Mouse (Mus musculus) common myeloid progenitor, adult 5-6 weeks (primary cell): Measurements from ENCODE around the gene Klhl31. TPM values are rescaled to one million over a fixed set of nuclear protein-coding genes. Genes with fewer than 3 reads are reported as not detected.

Experiments used
- ATAC-seq: replicated peaks from 2 replicates; pipeline ENCODE4 v1.8.0; 2016; ENCODE audit warnings: low read depth, mild to moderate bottlenecking, moderate TSS enrichment, inconsistent platforms; ENCODE audit not compliant: poor library complexity, severe bottlenecking
- total RNA-seq: library from RNA; stranded (forward); fragments of 200-1000, 187-1606 nt; gene quantifications from 2 replicates; pipeline ENCODE4 v1.2.3, GENCODE M21; 2017

Gene Klhl31
- total RNA-seq, 1 experiment from 2014 or later: not detected

DNA sequence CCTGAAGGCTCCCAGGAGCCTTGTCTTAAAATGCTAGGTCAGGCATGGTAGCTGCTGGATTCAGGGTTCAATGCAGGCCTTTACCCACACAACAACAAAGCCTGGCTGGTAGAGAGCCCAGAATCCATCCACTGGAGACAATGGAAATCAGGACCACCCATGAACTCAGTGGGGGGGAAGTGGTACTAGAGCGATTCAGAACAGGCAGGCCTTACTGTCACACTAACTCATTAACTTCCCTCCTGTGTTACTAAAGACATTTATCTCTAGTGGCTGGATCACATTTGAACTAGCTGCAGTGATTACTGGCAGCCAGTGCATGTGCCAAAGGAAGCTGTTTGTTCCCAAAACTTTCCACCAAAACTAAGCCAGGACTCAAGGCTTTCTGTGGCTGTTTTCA is 13.4 kb upstream of the Klhl31 start:
- ATAC-seq: no peak

DNA sequence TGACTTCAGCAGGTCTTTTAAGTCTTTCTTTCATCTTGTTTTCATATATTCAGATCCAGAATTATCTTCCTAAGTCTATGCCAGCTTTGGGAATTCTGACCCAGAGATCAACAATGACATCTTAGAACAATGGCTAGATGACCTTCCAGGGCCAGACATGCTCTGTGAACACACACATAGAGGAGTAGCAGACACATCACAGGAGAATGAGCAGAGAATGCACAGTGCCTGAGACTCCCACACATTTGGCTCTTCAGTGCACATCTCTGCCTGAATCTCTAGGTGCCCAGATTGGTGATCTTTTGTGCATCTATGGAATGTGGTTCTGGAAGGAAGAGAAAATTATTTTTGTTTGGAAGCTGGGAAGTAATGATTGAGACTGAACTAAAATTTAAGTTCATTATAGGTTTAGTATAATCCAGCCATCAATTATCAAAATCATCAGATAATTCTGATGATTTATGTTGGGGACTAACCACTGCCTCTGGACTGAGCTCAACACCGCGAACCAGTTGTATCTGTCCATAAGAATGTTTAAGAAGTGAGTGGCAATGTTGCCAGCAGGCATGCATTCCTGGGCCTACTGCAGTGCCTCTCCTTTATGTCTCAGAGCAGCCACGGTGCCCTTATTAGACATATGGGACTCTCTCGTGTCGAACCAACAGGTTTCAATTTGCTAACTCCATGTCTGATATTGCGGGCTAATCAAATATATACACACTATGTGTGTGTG is 12.8 kb upstream of the Klhl31 start:
- no peak for ATAC-seq

DNA sequence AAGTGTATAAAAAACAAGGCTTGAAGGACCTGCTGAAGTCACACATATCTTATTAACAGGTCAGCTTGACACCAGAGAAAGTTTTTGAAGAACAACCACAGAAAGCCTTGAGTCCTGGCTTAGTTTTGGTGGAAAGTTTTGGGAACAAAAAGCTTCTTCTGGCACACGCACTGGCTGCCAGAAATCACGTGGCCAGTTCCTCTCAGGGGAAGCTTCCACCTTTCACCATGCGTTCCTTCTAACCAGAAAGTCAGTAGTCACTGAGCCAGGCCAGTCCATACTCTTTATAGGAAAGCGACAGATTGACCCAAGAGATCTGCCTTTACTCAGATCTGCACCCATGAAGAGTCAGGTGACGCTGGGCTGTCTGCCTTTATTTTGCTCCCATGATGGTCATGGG is 12.1 kb upstream of the Klhl31 start:
- ATAC-seq: no peak

DNA sequence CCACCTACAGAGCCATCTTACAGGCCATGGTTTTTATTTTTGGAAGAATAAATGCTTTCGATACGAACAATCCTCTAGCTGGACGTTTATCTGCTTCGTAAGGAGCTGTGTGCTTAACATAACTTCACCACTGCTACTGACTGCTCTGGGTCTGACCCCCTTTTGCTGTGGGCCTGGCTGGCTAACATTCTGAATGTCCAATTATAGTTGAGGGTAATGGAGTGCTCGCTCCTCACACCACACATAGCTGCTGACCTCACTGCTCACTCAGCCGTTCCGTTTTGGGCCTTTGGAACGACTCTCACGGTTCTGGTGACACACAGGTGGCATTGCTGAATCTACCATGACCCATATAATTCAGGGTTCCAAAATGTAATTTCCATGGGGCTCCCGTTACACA is 7.6 kb upstream of the Klhl31 start:
- ATAC-seq: no peak

DNA sequence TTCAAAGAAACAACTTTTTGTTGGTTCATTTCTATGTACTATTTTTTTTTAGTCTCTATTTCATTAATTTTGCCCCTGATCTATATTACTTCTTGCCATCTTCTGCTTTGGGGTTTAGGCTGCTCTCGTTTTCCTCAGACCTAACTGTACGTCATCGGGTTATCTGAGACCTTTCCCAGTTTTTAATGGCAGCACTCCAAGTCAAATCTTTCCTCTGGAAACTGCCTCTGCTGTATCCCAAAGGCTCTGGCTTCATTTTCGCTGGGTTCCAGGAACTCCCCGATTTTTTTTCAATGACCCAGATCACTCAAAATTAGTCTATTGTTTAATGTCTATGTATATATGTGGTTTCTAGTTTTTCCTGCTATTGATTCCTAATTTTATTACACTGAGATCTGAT is 6.6 kb upstream of the Klhl31 start:
- ATAC-seq: no peak

DNA sequence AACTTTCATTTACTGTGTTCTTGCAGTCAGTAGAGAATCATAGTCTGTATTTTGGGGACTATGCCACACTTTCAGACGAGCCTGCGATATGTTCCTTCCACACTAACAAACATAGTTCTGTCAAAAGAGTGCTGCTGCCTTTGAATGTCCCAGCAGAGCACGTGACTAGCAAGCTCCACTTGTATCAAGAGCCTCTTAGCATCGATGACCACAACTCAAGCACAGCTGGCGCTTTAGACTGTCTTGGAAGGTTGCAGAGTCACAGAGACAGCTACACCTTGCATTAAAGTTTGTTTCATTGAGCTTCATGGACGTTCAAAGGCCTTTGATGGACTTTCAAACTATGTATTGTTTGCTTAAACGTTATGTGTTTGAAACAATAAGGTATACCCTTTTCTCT is 5.5 kb upstream of the Klhl31 start:
- ATAC-seq: no peak

DNA sequence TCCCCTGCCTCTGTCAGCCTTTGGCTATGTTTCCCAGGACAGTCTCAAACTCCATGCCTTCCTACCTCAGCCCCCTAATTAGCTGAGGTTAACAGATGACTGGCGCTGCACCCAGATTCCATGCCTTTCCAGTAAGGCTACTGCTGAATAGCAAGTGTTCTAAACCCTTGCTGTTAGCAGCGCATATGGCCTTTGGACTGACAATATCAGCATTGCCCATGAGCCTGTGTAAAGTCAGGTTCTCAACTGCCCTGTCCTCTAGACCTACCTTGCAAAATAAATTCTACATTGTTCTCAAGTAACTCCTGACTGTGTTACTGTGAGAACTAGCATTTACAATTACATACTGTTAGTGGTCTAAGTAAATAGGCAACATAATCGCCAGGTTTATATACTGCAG is 3.9 kb upstream of the Klhl31 start:
- ATAC-seq: no peak

DNA sequence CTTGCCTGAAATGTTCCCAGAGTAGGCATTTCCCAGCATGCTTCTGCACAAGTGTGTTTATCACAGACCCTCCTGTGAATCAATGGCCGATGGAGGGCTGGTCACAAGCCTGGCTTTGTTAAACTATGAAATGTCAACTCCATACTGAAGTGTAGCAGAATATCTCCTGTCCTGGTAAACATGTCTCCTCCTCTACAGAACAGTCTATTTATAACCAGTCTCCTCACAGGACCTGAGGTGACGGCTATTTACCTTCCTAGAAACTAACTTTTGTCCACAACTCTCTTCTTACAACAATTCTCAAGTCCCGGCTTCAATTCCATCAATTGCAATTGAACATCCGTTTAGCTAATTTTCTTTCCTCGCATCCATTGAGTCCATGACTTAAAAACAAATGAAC is 297 bp upstream of the Klhl31 start:
- no peak for ATAC-seq

DNA sequence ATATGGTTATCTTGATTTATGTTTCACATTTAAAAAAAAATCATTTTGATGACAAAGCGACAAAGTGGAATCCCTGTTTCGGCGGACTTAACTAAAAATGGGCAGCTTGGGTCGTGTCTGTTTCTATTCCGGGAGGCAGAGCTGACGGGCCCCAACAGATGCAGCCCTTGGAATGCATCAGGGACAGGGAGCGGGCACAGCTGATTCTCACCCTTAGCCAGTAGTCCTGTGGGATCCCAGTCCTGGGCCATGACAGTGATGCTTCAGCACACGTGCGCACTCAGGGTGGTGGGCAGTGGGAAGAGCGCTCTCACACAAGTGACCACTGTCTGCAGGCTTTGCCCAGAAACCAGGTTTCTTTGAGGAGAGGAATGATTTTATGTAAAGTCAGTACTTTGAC is 1.1 kb downstream of the Klhl31 start:
- no peak for ATAC-seq

DNA sequence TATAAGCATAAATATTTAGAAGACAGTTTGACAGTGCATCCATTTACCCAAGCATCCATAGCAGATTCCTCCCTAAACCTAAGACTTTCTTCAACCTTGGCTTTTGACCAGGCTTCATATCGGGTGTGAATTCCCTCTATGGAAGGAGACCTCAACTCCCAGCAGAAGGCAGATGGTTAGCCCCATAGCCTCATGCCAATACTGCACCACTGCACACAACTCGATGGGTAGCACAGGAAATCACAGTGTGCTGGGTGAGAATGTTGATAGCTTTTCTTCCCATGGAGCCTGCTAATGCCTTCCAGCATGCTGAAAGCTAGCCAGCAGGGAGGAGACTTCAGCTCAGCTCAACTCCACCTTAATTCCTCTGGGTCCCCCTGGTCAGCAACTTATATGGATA is 8.9 kb downstream of the Klhl31 start:
- ATAC-seq: no peak

DNA sequence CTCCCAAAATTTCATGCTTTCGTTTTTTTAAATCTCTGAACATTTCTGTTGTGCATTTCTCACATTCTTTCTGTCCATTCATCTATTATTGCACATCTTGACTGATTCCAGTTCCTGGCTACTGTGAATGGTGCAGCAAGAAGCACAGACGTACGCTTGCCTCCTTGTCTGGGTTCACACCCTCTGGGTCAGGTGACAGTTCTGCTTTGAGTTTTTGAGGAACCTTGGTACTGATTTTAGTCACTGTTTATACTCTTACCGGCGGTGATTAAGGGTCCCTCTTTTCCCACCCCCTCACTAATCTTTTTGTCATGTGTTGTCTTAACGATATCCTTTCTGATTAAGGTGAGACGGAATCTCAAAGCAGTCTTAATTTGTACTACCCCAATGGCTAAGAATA is 15.5 kb downstream of the Klhl31 start:
- ATAC-seq: no peak

DNA sequence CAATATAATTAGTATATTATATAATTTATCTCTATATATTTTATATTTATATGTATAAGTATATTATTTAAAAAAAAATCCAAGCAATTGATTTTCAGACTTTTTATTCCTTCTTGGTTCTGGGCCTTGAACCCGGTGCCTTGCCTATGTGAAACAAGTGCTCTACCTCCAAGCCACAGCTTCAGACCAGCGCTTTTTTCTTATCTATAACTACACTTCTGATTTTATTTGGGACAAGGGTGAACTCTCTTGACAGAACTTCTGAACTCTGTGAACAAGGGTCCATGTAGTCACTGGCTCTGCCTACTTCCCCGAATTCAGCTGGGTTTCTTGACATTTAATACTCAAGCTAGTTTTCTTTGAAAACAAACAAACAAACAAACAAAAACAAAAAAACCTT is 17.6 kb downstream of the Klhl31 start:
- no peak for ATAC-seq

DNA sequence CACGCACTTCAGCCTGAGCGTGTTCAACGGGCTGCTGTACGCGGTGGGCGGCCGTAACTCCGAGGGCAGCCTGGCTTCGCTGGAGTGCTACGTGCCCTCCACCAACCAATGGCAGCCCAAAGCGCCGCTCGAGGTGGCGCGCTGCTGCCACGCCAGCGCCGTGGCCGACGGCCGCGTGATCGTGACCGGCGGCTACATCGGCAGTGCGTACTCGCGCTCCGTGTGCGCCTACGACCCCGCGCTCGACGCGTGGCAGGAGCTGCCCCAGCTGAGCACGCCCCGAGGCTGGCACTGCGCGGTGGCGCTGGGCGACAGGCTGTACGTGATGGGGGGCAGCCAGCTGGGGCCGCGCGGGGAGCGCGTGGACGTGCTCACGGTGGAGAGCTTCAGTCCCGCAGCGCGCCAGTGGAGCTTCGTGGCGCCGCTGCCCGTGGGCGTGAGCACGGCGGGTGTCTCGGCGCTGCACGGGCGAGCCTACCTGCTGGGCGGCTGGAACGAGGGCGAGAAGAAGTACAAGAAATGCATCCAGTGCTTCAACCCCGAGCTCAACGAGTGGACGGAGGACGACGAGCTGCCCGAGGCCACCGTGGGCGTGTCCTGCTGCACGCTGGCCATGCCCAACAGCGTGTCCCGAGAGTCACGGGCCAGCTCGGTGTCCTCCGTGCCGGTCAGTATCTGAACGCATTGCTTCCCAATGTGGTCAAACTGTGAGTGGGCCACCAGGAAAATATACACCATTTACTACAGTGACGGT is 19.1 kb downstream of the Klhl31 start:
- ATAC-seq: peak; percentile 66

DNA sequence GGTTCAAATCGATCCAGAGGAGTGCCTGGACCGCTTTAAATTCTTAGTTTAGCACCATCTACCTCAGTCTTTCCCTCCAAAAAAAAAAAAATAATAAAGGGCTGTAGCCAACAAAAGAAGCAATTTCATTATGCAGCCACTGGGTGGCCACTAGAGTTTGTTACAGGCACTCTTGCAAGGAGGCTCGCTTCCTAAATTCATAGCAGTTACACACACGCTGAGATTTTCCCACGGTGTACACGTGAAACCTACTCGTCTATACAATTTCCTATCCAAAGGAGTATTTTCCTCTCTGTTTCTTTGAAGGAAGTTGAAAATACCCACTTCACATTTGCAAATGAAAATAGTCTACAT is 19.6 kb downstream of the Klhl31 start:
- ATAC-seq: peak; percentile 87

DNA sequence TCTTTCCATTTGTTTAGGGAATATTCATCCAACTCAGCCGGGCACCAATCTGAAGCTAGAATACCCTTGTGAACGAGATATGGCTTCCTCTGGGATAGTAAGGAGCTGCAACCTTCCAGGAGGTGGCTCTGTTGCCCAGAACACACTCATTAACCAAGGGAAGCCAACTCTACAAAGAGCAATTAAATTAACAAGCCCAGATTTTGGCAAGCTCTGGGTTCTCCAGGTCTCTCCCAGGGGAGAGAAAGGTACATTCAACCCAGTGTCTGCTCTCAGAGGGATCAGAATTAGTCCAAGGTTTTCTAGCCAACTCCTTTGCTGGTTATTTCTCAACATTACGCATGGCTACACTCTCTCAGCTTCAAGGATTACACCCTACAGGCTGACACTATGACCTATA is 26.6 kb downstream of the Klhl31 start:
- no peak for ATAC-seq

DNA sequence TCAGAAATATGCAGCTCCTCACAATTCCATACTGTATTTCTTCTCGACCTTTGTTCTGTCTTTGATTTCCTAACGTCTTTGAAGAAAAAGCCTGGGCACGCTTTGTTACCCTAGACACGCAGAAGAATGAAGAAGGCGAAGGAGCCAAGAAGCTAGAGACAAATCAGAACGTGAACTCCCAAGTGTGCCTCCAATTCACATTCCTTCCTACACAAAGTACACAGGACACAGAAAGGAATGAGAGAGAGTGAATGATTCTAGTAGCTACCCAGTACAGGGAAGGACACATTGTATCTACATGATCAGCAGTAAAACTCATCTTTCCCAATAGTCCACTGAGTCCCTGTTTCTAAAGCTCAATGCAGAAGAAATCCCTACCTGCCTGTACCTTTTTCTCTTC is 33.8 kb downstream of the Klhl31 start:
- ATAC-seq: no peak

DNA sequence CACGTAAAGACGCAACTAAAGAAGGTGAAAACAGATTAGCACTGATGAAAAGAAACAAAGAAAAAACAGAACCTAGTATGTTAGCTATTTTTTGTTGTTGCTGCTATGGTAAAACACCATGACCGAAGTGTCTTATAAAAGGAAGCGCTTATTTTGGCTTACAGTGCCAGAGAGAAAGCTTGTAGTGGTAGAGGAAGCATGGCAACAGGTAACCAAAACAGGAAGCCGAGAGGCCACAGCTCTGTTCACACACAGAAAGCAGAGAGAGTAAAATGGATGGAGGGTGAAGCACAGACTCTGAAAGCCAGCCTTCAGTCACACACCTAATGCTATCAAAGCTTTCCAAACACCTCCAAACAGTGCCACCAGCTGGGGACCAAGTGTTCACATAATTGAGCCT is 34.7 kb downstream of the Klhl31 start:
- no peak for ATAC-seq

DNA sequence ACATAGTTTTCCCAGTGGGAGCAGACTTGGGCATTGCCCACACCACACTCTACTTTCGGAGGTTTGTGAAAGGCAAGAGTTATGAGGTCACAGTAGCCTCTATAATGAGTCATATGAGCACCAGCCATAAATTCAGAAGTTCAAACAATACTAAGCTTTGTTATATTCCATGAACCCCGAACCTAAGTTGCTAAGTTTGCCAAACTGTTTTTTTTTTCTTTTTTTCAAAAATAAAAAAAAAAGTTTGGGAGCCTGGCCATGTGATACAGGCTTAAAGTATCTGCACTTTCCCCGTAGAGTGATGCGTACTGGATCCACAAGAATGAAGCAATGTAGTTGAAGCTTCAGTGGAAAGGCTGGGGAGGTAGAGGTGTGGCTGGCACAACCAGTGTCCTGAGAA is 36.9 kb downstream of the Klhl31 start:
- no peak for ATAC-seq

DNA sequence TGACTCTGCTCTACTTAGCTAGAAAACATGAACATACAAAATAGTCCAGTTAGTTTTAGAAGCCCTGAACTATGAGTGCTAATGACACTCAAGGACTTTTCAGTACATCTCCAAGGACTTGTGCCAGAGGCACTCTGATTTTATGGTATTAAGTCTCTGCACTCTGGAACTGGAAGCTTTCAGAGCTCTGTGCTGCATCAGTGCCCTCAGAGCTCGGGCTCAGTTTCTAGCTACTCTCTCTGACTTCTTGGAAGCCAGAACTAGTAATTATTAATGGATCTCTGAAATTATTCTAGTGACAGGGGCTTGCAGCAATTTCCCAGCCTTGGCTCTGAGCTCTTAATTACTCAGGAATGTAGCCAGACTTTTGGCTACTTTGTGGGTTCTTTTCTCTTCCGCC is 37.7 kb downstream of the Klhl31 start:
- ATAC-seq: no peak

DNA sequence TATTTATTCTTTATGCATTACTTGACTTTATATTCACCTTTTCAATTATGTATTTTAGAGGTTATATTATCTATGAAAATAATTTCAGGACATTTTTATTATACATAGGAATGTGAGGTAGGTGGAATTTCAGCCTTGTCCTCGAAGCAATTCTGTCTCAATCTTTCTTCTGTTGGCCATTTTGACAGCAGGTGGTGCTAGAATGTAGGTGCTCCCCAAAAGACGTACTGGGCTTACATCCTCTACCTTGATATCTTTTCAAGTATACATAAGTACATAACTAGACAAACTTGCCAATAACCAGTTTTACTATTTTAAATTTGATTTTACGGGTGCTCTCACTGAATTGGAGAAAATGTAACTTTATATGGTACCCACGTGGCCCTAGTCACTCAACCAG is 48.6 kb downstream of the Klhl31 start:
- no peak for ATAC-seq

DNA sequence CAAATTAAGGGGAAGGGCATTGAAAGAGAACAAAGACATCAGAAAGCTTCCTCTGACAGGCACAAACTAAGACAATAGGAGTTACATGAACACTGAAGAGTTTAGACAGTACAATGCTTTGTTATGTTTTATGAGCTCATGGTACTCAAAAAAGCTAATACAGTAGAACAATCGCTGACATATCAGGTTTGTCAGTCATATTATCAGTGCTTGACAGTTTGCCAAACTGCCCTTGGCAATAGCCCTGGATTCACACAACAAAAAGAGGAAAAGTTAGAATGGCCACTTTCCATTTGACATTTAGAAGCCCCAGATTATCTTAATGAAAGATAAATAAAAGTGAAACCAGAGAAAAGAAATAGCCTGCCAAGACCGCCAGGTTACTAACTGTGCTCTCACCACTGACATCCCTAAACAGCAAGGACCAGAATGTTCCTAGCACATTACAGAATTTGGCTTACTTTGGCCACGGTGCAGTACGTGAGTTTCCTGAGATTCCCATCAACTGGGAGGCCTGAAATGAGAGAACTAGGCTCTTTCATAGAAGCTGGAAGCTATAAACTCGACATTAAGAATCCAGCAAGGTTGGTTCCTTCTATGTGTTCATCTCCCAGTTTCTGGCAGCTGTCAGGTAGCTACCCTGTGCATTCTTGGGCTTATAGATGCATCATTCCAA is 49.7 kb downstream of the Klhl31 start:
- ATAC-seq: no peak

DNA sequence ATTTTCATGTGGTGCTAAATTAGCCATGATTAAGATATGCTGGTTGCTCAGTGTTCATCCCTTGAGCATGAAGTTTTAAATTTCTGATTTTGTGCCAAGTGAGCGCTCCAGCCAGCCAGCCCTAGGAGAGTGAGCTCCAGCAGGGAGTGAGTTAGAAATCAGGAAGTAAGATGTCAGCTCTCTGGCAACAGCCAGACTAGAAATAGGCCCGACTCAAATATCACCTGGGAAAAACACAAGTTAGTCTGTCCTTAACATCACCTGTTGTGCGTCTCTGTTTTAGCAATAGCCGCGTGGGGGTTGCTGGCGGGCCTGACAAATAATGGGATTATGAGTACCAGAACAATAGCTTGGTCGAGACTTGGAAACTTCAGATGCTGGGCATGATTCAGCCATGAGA is 56.4 kb downstream of the Klhl31 start:
- ATAC-seq: no peak
